Mouse (Mus musculus) neural tube, embryonic 11.5 days (tissue): Measurements from ENCODE around the gene Tnfrsf22. TPM values are rescaled to one million over a fixed set of nuclear protein-coding genes. Genes with fewer than 3 reads are reported as not detected.
"Not testable (repeated sequence)": the region's sequence is repeated elsewhere in the genome, so short reads cannot be mapped to it uniquely, and the experiment has no call there.

ENCODE experiments used
- ATAC-seq: fragments of 200-750 bp; cut with Nextera tagmentation; 2 replicates; pipeline ENCODE4 v1.8.0; 2017; ENCODE audit warnings: moderate number of reproducible peaks, mild to moderate bottlenecking, moderate TSS enrichment, moderate library complexity; ENCODE audit not compliant: insufficient read depth, low FRiP score, low TSS enrichment
- DNase-seq: peaks from one replicate; pipeline ENCODE4 v3.0.0-alpha.2; 2015; ENCODE audit warnings: low spot score
- H3K27ac ChIP-seq: fragments of 300-500 bp; sonication (generic); 2 replicates; pipeline ENCODE4 v1.5.1; 2014; ENCODE audit warnings: low read depth, mild to moderate bottlenecking, low read length
- H3K27me3 ChIP-seq: fragments of 300-500 bp; sonication (generic); 2 replicates; pipeline ENCODE4 v1.6.1; 2014; ENCODE audit warnings: mild to moderate bottlenecking, low read length, mixed read lengths; ENCODE audit not compliant: control insufficient read depth, insufficient read depth
- H3K36me3 ChIP-seq: fragments of 300-500 bp; sonication (generic); 2 replicates; pipeline ENCODE4 v1.6.1; 2014; ENCODE audit warnings: mild to moderate bottlenecking, low read length, moderate library complexity, mixed read lengths; ENCODE audit not compliant: control insufficient read depth, insufficient read depth
- H3K4me1 ChIP-seq: fragments of 300-500 bp; sonication (generic); 2 replicates; pipeline ENCODE4 v1.6.1; 2014; ENCODE audit warnings: low read length, mixed read lengths; ENCODE audit not compliant: control insufficient read depth, insufficient read depth
- H3K4me2 ChIP-seq: fragments of 300-500 bp; sonication (generic); 2 replicates; pipeline ENCODE4 v1.6.1; 2014; ENCODE audit warnings: low read depth, mild to moderate bottlenecking, moderate library complexity
- H3K4me3 ChIP-seq: fragments of 300-500 bp; sonication (generic); 2 replicates; pipeline ENCODE4 v1.5.1; 2014; ENCODE audit warnings: low read depth, low read length
- H3K9ac ChIP-seq: fragments of 300-500 bp; sonication (generic); 2 replicates; pipeline ENCODE4 v1.6.1; 2014; ENCODE audit warnings: mild to moderate bottlenecking, low read length
- H3K9me3 ChIP-seq: fragments of 300-500 bp; sonication (generic); 2 replicates; pipeline ENCODE4 v1.6.1; 2016; ENCODE audit warnings: low read length; ENCODE audit not compliant: control insufficient read depth
- WGBS: fragments of 180-500 bp; shearing (Covaris S2); extraction: QIAGEN DNeasy Blood & Tissue Kit; methylation state at CpG from one replicate; pipeline ENCODE4 v1.1.7; 2014; 5-methylcytosine and 5-hydroxymethylcytosine counted together
- polyA plus RNA-seq: library from polyadenylated mRNA; unstranded; fragments of >200 nt; fragmentation: Nextera tagmentation; extraction: Ambion mirVana; gene quantifications from 2 replicates; pipeline ENCODE4 v1.2.1, GENCODE M21; 2014

The Tnfrsf22 gene
- polyA plus RNA-seq, 1 experiment from 2014 or later, result 9.0 TPM

DNA sequence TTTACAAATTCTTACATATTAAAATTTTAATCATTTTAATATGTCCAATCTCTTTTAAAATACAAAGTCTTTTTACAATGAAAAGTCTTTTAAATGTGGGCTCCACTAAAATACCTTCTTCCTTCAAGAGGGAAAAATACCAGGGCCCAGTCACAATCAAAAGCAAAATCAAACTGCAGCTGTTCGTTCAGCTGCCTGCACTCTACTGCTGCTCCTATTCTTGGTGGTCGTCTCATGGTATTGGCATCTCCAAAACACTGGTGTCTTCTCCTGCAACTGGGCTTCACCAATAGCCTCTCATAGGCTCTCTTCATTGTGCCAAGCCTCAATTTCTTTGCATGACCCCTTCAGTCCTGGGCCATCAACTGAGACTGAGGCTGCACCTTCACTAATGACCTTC lies 14.0 kb upstream of the Tnfrsf22 start:
- Histone ChIP-seq H3K9me3 (no peaks in the 10 kb centered on the region), H3K4me1 (no peaks in the 10 kb centered on the region), H3K36me3 (no peaks in the 10 kb centered on the region), H3K9ac (no peak overlapping the region), H3K4me3 (no peak overlapping the region), H3K27me3 (no peaks in the 10 kb centered on the region), H3K27ac (no peak overlapping the region), H3K4me2 (no peak overlapping the region)
- no peak for ATAC-seq
- 85% methylated on average over 2 of the region's 2 CpGs for WGBS
- DNase-seq, result no peak

DNA sequence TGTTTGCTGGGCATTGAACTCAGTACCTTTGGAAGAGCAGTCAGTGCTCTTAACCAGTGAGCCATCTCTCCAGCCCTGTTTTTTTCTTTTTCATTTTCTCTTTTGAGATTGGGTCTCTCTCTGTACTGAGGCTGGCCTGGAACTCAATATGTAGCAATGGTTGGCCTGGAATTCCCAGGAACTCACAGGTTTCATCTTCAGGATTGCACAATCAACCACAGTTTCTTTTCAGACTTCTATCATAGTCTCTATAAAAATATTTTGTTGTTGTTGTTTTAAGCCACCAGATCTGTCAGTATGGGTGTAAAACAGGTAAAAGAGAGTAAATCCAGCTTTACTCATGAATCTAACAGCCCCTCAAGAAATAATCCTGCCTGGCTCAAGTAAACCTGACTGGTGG lies 11.3 kb upstream of the Tnfrsf22 start:
- Histone ChIP-seq H3K36me3 (no peaks in the 10 kb centered on the region), H3K9me3 (no peaks in the 10 kb centered on the region), H3K27me3 (no peaks in the 10 kb centered on the region), H3K4me2 (no peak overlapping the region), H3K4me3 (no peak overlapping the region), H3K27ac (no peak overlapping the region), H3K4me1 (no peaks in the 10 kb centered on the region), H3K9ac (no peak overlapping the region)
- ATAC-seq (no peak), DNase-seq (no peak)

DNA sequence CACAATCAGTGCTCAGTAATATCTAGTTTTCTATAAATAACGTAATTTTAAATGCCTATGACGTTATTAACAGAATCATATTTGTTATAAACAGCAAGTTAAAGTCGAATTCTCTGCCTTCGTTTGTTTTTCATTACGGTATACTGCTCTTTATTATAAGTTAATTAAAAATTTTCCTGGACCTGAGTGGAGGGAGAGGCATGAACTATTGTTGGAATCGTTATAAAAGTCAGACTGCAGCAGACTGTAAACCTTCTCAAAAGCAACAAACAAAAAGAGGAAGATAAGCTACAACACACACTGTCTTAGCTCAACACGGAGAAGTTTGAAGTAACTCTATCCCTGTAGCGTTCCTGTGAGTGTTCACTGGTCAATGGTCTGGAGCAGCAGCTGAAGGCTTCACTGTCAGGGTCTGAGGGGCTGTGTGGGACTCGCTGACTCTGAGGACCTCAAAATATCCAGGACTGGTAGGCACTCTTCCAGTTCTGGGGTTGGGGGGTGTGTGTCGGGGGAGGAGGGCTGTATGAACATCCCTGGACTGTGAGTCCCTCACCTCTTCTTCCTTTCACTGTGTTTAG lies 397 bp upstream of the Tnfrsf22 start:
- peak overlapping the region; percentile 68 for H3K4me3 ChIP-seq
- not testable (repeated sequence) for DNase-seq, ATAC-seq, H3K27me3 ChIP-seq, H3K9ac ChIP-seq, H3K27ac ChIP-seq, H3K36me3 ChIP-seq, H3K9me3 ChIP-seq, H3K4me1 ChIP-seq
- 57% methylated on average over 10 of the region's 10 CpGs for WGBS
- peak overlapping the region; percentile 83; the same call in 1 of the 2 replicates for H3K4me2 ChIP-seq

DNA sequence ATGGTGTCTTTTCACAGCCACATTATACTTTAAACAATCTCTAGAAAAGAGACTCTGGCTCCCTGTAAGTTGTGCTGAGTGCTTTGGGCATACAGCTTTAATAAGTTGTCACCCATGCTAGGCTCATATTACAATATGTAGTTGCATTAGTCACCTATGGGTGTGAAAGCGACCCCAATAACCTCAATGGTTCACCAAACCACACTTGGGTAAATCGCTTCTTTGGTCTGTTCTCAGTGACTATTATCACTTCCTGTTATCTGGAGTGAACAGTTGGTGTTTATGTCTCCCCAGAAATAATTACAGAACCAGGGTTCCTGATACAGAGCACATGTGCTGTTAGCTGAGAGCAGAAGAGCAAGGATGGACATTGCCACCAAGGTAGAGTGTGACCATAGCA lies 5.5 kb downstream of the Tnfrsf22 start:
- 93% methylated on average over 2 of the region's 2 CpGs for WGBS
- not testable (repeated sequence) for H3K27me3 ChIP-seq, ATAC-seq

DNA sequence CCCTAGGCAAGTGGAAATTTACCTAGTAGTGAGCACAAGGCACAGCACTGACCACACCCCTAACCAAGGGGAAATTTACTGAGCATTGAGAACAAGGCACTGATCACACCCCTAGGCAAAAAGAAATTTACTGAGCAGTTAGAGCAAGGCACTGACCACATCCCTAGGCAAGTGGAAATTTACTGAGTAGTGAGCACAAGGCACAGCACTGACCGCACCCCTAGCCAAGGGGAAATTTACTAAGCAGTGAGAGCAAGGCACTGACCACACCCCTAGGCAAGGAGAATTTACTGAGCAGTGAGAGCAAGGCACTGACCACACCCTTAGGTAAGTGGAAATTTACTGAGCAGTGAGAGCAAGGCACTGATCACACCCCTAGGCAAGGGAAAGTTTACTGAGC lies 12.8 kb downstream of the Tnfrsf22 start:
- Histone ChIP-seq H3K27me3 (no peaks in the 10 kb centered on the region), H3K4me1 (no peaks in the 10 kb centered on the region), H3K27ac (no peak overlapping the region), H3K4me2 (no peak overlapping the region), H3K9me3 (no peaks in the 10 kb centered on the region), H3K4me3 (no peak overlapping the region), H3K9ac (no peak overlapping the region), H3K36me3 (no peaks in the 10 kb centered on the region)
- no peak for ATAC-seq
- no peak for DNase-seq
- WGBS, result 90% methylated on average over 1 of the region's 1 CpGs

More for the DNA sequence above, 5.5 kb downstream of the Tnfrsf22 start:
- H3K9ac ChIP-seq, H3K4me2 ChIP-seq, H3K4me3 ChIP-seq, H3K27ac ChIP-seq, H3K4me1 ChIP-seq, DNase-seq, H3K36me3 ChIP-seq, H3K9me3 ChIP-seq: not testable (repeated sequence)

DNA sequence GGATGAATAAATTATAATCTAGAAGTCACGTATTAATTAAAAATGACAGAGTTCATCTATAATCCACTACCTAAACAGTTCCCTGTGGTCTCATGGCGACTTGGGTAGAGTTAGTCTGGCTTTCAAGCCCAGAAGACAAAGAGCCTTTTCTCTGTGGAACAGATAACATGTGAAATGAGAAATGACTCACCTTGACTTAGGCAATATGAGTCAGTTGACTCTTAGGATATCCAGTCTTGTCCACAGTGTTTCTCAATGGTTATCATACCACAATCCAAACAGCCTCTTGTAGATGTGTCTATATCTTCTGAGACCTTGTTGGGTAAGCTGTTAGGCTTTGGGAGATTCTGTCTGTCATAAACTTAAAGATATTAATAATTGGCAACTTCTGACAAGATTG lies 18.0 kb downstream of the Tnfrsf22 start:
- H3K27me3 ChIP-seq, result no peaks in the 10 kb centered on the region
- H3K4me1 ChIP-seq, result no peaks in the 10 kb centered on the region
- no peaks in the 10 kb centered on the region for H3K36me3 ChIP-seq
- no peaks in the 10 kb centered on the region for H3K9me3 ChIP-seq
- WGBS, result 68% methylated on average over 2 of the region's 2 CpGs
- DNase-seq (no peak), ATAC-seq (no peak)
- H3K4me2 ChIP-seq, result no peak overlapping the region
- H3K9ac ChIP-seq, result no peak overlapping the region
- no peak overlapping the region for H3K27ac ChIP-seq
- no peak overlapping the region for H3K4me3 ChIP-seq

DNA sequence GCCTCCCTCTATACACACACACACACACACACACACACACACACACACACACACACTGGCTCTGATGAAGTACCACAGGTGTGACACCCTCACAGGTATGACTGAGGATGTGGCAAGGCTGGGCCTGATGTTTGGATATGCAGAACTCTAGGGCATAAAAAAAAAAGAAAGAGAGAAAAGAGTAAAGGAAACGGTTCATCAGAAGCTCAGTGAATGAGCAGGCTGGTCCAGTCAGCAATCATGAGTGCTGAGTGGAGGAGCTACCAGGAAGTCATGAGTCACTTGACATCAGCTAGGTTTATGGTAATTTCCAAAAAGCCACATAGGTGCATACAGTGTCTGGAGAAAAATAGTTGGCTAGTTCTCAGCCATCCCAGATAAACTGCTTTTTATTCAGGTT lies 20.0 kb downstream of the Tnfrsf22 start:
- no peak overlapping the region for H3K27ac ChIP-seq
- no peaks in the 10 kb centered on the region for H3K36me3 ChIP-seq
- ATAC-seq (no peak), DNase-seq (no peak)
- H3K27me3 ChIP-seq, result no peaks in the 10 kb centered on the region
- H3K9me3 ChIP-seq, result no peaks in the 10 kb centered on the region
- H3K4me2 ChIP-seq, result no peak overlapping the region
- 84% methylated on average over 1 of the region's 1 CpGs for WGBS
- no peak overlapping the region for H3K4me3 ChIP-seq
- H3K9ac ChIP-seq, result no peak overlapping the region
- H3K4me1 ChIP-seq, result no peaks in the 10 kb centered on the region

DNA sequence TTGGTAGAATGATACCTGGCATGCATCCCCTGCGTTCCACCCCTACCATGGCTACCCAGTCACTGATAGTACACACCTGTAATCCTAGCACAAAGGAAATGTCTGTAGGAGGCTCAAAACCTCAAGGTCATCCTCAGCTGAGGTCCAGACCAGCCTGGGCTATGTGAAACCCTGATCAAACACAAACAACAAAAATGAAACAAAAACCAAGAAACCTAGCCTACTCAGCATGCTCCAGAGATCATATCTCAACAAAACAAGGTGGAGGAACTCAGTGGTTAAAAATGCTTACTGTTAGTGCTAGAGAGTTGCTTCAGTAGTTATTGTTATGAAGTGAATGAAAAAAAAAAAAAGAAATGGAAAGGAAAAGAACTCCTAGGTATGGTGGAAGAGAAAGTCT lies 20.9 kb downstream of the Tnfrsf22 start, which contains the start of gene Tnfrsf26:
Gene Tnfrsf26 (minus strand): TSS at position 183 of the 400 bp plus-strand sequence.
- WGBS, result 96% methylated on average over 1 of the region's 1 CpGs

DNA sequence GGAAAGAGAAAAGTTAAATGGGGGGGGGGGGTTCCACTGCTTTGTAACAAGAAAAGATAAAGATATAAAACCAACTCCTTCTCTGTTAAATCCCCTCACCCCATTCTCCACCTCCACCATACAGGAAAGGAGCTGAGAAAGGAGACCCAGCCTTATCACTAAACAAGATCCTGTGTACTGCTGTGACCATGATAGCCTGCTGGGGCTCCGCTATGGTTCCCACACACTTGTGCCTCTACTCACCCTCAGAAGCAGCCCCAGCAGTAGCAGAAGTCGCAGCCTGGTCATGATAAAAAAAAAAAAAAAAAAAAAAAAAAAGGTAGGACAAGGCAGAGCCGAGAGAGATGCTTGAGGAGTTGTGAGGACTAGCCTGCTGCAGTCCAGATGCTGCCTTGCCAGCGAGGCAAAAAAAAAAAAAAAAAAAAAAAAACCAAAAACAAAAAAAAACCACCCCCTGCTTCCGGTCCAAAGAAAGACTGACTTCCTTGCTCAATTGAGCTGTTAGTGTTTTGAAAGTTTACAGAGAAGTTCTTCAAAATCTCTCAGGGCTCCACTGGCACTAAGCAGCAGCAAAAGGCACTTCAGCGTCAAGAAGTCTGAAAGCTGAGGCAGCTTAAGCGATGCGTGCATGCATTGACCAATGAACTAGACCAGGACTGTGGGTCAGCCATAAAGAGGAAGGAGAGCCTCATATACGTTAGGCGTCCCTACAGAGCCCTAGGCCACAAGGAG lies 21.7 kb downstream of the Tnfrsf22 start:
- ATAC-seq, result no peak
- no peaks in the 10 kb centered on the region for H3K4me1 ChIP-seq
- no peak overlapping the region for H3K4me3 ChIP-seq
- DNase-seq, result no peak
- 65% methylated on average over 10 of the region's 10 CpGs for WGBS
- no peak overlapping the region for H3K27ac ChIP-seq
- H3K27me3 ChIP-seq, result no peaks in the 10 kb centered on the region
- no peaks in the 10 kb centered on the region for H3K9me3 ChIP-seq
- H3K36me3 ChIP-seq, result no peaks in the 10 kb centered on the region
- H3K4me2 ChIP-seq, result no peak overlapping the region
- no peak overlapping the region for H3K9ac ChIP-seq

More for the DNA sequence above, 20.9 kb downstream of the Tnfrsf22 start, which contains the start of gene Tnfrsf26:
- no peak within 1 kb of the TSS for H3K4me3 ChIP-seq
- no peaks in the 10 kb centered on the region for H3K27me3 ChIP-seq
- H3K9ac ChIP-seq, result no peak within 1 kb of the TSS
- DNase-seq, result no peak
- H3K36me3 ChIP-seq, result no peaks in the 10 kb centered on the region
- no peak within 1 kb of the TSS for H3K27ac ChIP-seq
- H3K4me2 ChIP-seq, result no peak within 1 kb of the TSS
- no peaks in the 10 kb centered on the region for H3K4me1 ChIP-seq
- no peak for ATAC-seq
- H3K9me3 ChIP-seq, result no peaks in the 10 kb centered on the region
